Comparison of ENCODE assay signal across 8 mouse cellular contexts in the genomic region with DNA sequence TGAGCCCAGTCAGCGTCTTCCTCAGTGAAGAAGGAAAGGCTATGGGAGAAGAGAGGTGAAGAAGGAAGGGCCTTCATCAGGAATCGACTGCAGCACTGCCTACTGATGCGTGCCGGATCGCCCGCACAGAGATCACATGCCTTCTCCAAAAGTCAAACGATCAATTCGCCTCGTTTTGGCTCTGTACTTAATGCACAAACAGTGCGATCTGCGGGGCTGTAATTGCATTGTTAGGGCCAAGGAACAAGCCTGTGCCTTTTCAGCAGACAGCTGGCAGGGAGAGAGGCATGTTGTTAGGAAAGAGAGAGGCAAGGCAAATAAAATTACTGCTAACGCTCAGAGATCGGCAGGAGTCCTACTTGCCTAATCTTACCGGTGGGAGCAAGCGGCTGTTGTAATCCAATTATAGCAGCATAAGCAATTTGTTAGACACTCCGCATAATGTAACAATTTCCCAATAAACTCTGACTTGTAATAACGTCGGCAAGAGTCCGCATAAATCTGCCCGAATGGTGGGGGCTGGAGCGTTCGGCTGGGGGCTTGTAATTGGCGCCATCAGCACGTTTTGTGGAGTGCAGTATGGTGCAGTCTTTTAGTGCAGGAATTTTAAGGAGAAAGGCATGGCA.
A peak's percentile ranks its signal among the peaks of the same experiment; 100 is the strongest.
DNase-seq lines count a peak whose midpoint lies in the region; ATAC-seq and TF ChIP-seq lines count a peak whose summit lies in the region.

No protein-coding gene starts in this region.

- H3K4me1 ChIP-seq in midbrain, embryonic 15.5 days: peaks cover 19% of the 10 kb centered on the region
- no peaks in the 10 kb centered on the region for H3K4me1 ChIP-seq in intestine, postnatal 0 days (replicated peaks; ENCODE audit: control insufficient read depth, insufficient read depth, low read length)

- peak overlapping the region; percentile 43 for H3K4me2 ChIP-seq in midbrain, embryonic 15.5 days
- H3K4me2 ChIP-seq in intestine, postnatal 0 days (replicated peaks; ENCODE audit: low read depth): no peak overlapping the region

- peak overlapping the region; percentile 20 for H3K4me3 ChIP-seq in midbrain, embryonic 15.5 days
- H3K4me3 ChIP-seq in intestine, postnatal 0 days (ENCODE audit: low read depth, low read length): no peak overlapping the region

- H3K9ac ChIP-seq in midbrain, embryonic 15.5 days: peak overlapping the region; percentile 11; the same call in 1 of the 2 replicates
- no peak overlapping the region for H3K9ac ChIP-seq in intestine, postnatal 0 days (ENCODE audit: low read depth, low read length)

- TF ChIP-seq CTCF in intestine, postnatal 0 days (IDR thresholded peaks at IDR 0.05; ENCODE audit: low read depth): no peak

- ATAC-seq in midbrain, embryonic 15.5 days (replicated peaks): peak; percentile 60; the same call in 1 of the 2 replicates
- no peak for ATAC-seq in intestine, postnatal 0 days

- H3K36me3 ChIP-seq in midbrain, embryonic 15.5 days (replicated peaks): no peaks in the 10 kb centered on the region
- H3K36me3 ChIP-seq in intestine, postnatal 0 days (ENCODE audit: control insufficient read depth, insufficient read depth): no peaks in the 10 kb centered on the region

- WGBS in midbrain, embryonic 15.5 days: 13% methylated on average over 24 of the region's 24 CpGs
- 56% methylated on average over 24 of the region's 24 CpGs for WGBS in intestine, postnatal 0 days

- no peaks in the 10 kb centered on the region for H3K27me3 ChIP-seq in midbrain, embryonic 15.5 days (replicated peaks)
- H3K27me3 ChIP-seq in intestine, postnatal 0 days (replicated peaks; ENCODE audit: control insufficient read depth, insufficient read depth, low read length): no peaks in the 10 kb centered on the region

- H3K9me3 ChIP-seq in midbrain, embryonic 15.5 days: no peaks in the 10 kb centered on the region
- no peaks in the 10 kb centered on the region for H3K9me3 ChIP-seq in intestine, postnatal 0 days (ENCODE audit: control insufficient read depth)

- DNase-seq in left cerebral cortex, postnatal 4 days: peak; percentile 22
- no peak for DNase-seq in left cerebral cortex, adult 18-20 months (ENCODE audit: low spot score in 2 of 2)
- peak; percentile 25 to 42 for DNase-seq in cerebellum, postnatal 36 days
- DNase-seq in layer of hippocampus, adult 8-10 months (ENCODE audit: low spot score in 2 of 2): peak; percentile 55 to 67
- DNase-seq in adrenal gland, postnatal 25 days: no peak
- no peak for DNase-seq in spleen, postnatal 4 days (ENCODE audit: low spot score in 2 of 2)

- H3K27ac ChIP-seq in midbrain, embryonic 15.5 days: peak overlapping the region; percentile 27
- no peak overlapping the region for H3K27ac ChIP-seq in intestine, postnatal 0 days (ENCODE audit: low read depth, low read length)

- intact Hi-C loops in left cerebral cortex, postnatal 4 days (cut with DNase I): no loop called here

Comparison
In these comparisons a context has a peak if more than half of its experiments do, and no peak if none do; other contexts are left out.
1. DNase-seq: peak in left cerebral cortex, postnatal 4 days (single experiment), cerebellum, postnatal 36 days (2 of 2) and layer of hippocampus, adult 8-10 months (2 of 2); none in left cerebral cortex, adult 18-20 months (0 of 2), adrenal gland, postnatal 25 days (single experiment) and spleen, postnatal 4 days (0 of 2).